Mouse (Mus musculus): ENCODE measurements at regions not wholly inside any gene's neighbourhood (a gene's known extent, or its start where the extent isn't known, plus 50 kb on each side); places are given as distances from the start of the nearest gene placed in this dataset.

DNA sequence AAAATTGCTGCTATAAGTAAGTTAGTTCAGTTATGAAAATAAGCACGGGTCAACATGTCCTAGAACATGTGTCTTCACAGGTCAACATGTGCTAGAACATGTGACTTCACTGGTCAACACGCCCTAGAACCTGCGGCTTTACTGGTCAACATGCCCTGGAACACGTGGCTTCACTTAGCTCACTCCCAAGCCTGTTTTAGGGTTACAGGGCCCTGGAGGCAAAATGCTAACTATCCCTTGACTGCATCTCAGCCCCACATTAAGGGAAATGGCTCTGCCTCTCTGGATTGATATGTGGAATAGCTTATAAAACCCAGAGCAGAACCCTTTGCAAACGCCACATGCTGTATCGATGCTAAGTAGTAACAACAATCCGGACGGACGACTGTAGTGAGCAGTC lies 67.8 kb downstream of the Nkx6-1 start:
- WGBS: 89% methylated on average over 9 of the region's 9 CpGs
- Histone ChIP-seq H3K27ac (ENCODE audit: insufficient read depth, low read length) (no peak overlapping the region), H3K4me3 (replicated peaks; ENCODE audit: insufficient read depth, low read depth, low read length) (no peak overlapping the region), H3K27me3 (ENCODE audit: control insufficient read depth, insufficient read depth, low read length) (no peaks in the 10 kb centered on the region; the same call in 1 of the 2 replicates), H3K4me1 (ENCODE audit: control insufficient read depth, insufficient read depth, low read length) (no peaks in the 10 kb centered on the region)
- TF ChIP-seq POLR2A (IDR thresholded peaks at IDR 0.05; ENCODE audit: borderline replicate concordance, insufficient read depth, low read length) (no peak), CTCF (IDR thresholded peaks at IDR 0.05; ENCODE audit: borderline replicate concordance, insufficient read depth, low read depth, low read length) (no peak)
- no peak for DNase-seq

GRCm38 (mm10) chr5:101591236-101591635 lies 73.6 kb downstream of the Nkx6-1 start:
- H3K4me3 ChIP-seq (replicated peaks; ENCODE audit: insufficient read depth, low read depth, low read length): no peak overlapping the region
- 79% methylated on average over 5 of the region's 5 CpGs for WGBS
- no peaks in the 10 kb centered on the region for H3K4me1 ChIP-seq (ENCODE audit: control insufficient read depth, insufficient read depth, low read length)
- no peak for DNase-seq
- TF ChIP-seq CTCF (IDR thresholded peaks at IDR 0.05; ENCODE audit: borderline replicate concordance, insufficient read depth, low read depth, low read length) (no peak), POLR2A (IDR thresholded peaks at IDR 0.05; ENCODE audit: borderline replicate concordance, insufficient read depth, low read length) (no peak)
- H3K27ac ChIP-seq (ENCODE audit: insufficient read depth, low read length): no peak overlapping the region
- H3K27me3 ChIP-seq (ENCODE audit: control insufficient read depth, insufficient read depth, low read length): no peaks in the 10 kb centered on the region; the same call in 1 of the 2 replicates

- no peak for DNase-seq
- WGBS: 22% methylated on average over 12 of the region's 13 CpGs
- Histone ChIP-seq H3K4me1 (ENCODE audit: control insufficient read depth, insufficient read depth, low read length) (no peaks in the 10 kb centered on the region), H3K27me3 (ENCODE audit: control insufficient read depth, insufficient read depth, low read length) (no peaks in the 10 kb centered on the region; the same call in 1 of the 2 replicates), H3K27ac (ENCODE audit: insufficient read depth, low read length) (no peak overlapping the region), H3K4me3 (replicated peaks; ENCODE audit: insufficient read depth, low read depth, low read length) (no peak overlapping the region)
- no peak for TF ChIP-seq POLR2A (IDR thresholded peaks at IDR 0.05; ENCODE audit: borderline replicate concordance, insufficient read depth, low read length)
- TF ChIP-seq CTCF (IDR thresholded peaks at IDR 0.05; ENCODE audit: borderline replicate concordance, insufficient read depth, low read depth, low read length): no peak
These were observed 74.3 kb downstream of the Nkx6-1 start for GRCm38 (mm10) chr5:101590341-101591124.

DNA sequence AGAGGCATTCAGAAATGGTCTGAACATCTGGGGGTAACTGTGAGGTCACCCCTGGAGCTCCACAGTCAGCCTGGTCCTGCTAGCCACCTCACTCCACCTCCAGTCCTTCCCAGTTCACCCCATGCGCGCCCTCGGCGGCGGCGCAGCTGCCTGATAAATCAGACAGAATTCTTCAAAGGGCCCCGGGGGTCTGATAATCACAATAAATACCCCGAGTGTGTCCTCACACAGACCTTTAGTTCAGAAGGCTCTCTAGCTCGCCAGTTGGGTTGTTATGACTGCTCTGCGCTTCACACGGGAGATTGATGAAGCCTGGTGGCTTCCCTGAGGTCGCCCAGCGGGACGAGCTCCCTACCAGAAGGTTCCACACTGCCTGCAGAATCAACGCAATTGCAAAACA lies 91.8 kb downstream of the Nkx6-1 start:
- H3K27ac ChIP-seq (ENCODE audit: insufficient read depth, low read length): no peak overlapping the region
- TF ChIP-seq CTCF (IDR thresholded peaks at IDR 0.05; ENCODE audit: borderline replicate concordance, insufficient read depth, low read depth, low read length) (no peak), POLR2A (IDR thresholded peaks at IDR 0.05; ENCODE audit: borderline replicate concordance, insufficient read depth, low read length) (no peak)
- no peaks in the 10 kb centered on the region for H3K27me3 ChIP-seq (ENCODE audit: control insufficient read depth, insufficient read depth, low read length)
- no peaks in the 10 kb centered on the region for H3K4me1 ChIP-seq (ENCODE audit: control insufficient read depth, insufficient read depth, low read length)
- WGBS: 84% methylated on average over 15 of the region's 15 CpGs
- H3K4me3 ChIP-seq (replicated peaks; ENCODE audit: insufficient read depth, low read depth, low read length): no peak overlapping the region
- DNase-seq: no peak

DNA sequence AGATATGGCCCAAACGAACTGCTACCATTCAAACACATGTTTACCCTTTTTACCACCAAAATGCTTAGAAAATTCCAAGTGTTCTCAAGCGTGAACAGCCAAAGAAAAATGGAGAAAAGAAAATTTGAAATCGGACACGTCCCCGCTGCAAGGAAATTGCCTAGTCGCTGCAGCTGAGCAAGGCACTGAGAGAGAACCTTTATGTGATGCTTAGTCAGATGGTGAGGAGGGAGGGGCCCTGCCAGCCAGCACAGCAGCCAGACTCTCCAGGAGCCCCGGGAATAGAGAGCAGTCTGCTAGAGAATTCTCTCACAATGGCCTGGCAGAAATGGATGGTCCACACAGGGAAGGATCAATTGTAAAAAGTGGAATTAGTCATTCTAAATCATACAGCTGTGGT lies 99.0 kb downstream of the Nkx6-1 start:
- H3K4me3 ChIP-seq (replicated peaks; ENCODE audit: insufficient read depth, low read depth, low read length): no peak overlapping the region
- no peaks in the 10 kb centered on the region for H3K4me1 ChIP-seq (ENCODE audit: control insufficient read depth, insufficient read depth, low read length)
- 13% methylated on average over 7 of the region's 7 CpGs for WGBS
- no peak overlapping the region for H3K27ac ChIP-seq (ENCODE audit: insufficient read depth, low read length)
- DNase-seq: no peak
- no peak for TF ChIP-seq CTCF (IDR thresholded peaks at IDR 0.05; ENCODE audit: borderline replicate concordance, insufficient read depth, low read depth, low read length)
- TF ChIP-seq POLR2A (IDR thresholded peaks at IDR 0.05; ENCODE audit: borderline replicate concordance, insufficient read depth, low read length): no peak
- no peaks in the 10 kb centered on the region for H3K27me3 ChIP-seq (ENCODE audit: control insufficient read depth, insufficient read depth, low read length)

- H3K27me3 ChIP-seq (ENCODE audit: control insufficient read depth, insufficient read depth, low read length): no peaks in the 10 kb centered on the region
- DNase-seq: no peak
- no peak overlapping the region for H3K27ac ChIP-seq (ENCODE audit: insufficient read depth, low read length)
- H3K4me1 ChIP-seq (ENCODE audit: control insufficient read depth, insufficient read depth, low read length): peaks cover 7% of the 10 kb centered on the region
- TF ChIP-seq POLR2A (IDR thresholded peaks at IDR 0.05; ENCODE audit: borderline replicate concordance, insufficient read depth, low read length): no peak
- TF ChIP-seq CTCF (IDR thresholded peaks at IDR 0.05; ENCODE audit: borderline replicate concordance, insufficient read depth, low read depth, low read length): no peak
- no peak overlapping the region for H3K4me3 ChIP-seq (replicated peaks; ENCODE audit: insufficient read depth, low read depth, low read length)
These were observed 104.4 kb downstream of the Nkx6-1 start for GRCm38 (mm10) chr5:101560366-101560765.

DNA sequence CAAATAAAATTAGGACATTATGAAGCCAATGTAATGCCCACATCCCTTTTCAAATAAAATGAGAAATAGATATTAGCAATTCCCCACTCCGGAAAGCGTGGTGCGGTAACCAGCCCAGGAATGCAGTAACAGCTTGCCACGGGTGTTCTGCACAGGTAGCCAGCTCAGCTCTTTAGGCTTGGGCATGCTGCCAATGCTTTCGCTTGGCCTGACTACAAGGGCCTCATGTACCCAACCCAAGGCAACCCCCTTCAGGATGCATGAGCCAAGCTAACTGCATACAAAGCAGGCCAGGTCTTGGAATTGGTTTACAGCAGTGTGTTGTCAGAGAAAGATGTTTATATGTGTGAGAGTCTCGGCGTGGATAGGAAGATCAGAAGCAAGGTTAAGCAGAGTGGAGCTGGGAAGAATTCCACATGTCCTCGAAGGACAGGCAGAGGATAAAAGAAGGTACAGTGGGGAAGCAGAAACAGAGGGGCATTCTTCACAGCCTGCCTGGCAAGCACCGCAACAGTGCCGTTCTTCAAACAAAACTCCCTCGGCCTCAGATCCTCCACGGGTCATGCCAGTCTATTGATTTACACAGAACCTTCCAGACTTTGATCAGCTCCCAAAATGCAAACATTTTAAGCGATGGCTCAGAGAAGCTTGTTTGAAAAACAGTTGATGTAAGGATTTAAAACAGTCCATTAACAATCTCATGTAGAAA lies 106.4 kb downstream of the Nkx6-1 start:
- WGBS: 19% methylated on average over 13 of the region's 13 CpGs

DNA sequence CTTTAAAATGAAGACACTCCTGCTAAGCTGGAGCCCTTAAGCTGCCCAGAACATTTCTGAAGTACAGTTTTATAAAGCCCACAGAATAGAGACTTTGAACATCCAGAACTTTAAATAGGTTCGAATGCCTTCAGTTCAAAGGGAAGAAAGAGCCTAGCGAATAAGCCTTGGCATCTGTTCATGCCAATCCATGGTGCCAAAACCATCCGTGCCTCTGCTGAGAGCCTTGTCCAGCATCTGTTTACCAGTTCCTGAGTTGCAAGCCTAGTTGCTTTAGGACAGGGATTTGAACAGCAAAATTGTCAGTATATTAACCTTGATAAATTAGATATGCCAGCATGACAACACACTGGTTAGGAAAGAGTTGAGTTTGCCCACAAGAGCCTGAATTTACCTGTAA lies 107.6 kb downstream of the Nkx6-1 start:
- 12% methylated on average over 3 of the region's 3 CpGs for WGBS
- TF ChIP-seq POLR2A (IDR thresholded peaks at IDR 0.05; ENCODE audit: borderline replicate concordance, insufficient read depth, low read length) (no peak), CTCF (IDR thresholded peaks at IDR 0.05; ENCODE audit: borderline replicate concordance, insufficient read depth, low read depth, low read length) (no peak)

More for the DNA sequence above, 106.4 kb downstream of the Nkx6-1 start:
- TF ChIP-seq POLR2A (IDR thresholded peaks at IDR 0.05; ENCODE audit: borderline replicate concordance, insufficient read depth, low read length): no peak
- TF ChIP-seq CTCF (IDR thresholded peaks at IDR 0.05; ENCODE audit: borderline replicate concordance, insufficient read depth, low read depth, low read length): no peak
- Histone ChIP-seq H3K27ac (ENCODE audit: insufficient read depth, low read length) (no peak overlapping the region), H3K27me3 (ENCODE audit: control insufficient read depth, insufficient read depth, low read length) (no peaks in the 10 kb centered on the region), H3K4me3 (replicated peaks; ENCODE audit: insufficient read depth, low read depth, low read length) (no peak overlapping the region), H3K4me1 (ENCODE audit: control insufficient read depth, insufficient read depth, low read length) (peaks cover 7% of the 10 kb centered on the region)
- DNase-seq: peak; percentile 55 to 75

More for the DNA sequence above, 107.6 kb downstream of the Nkx6-1 start:
- no peak overlapping the region for H3K4me3 ChIP-seq (replicated peaks; ENCODE audit: insufficient read depth, low read depth, low read length)
- H3K4me1 ChIP-seq (ENCODE audit: control insufficient read depth, insufficient read depth, low read length): peaks cover 7% of the 10 kb centered on the region
- no peak overlapping the region for H3K27ac ChIP-seq (ENCODE audit: insufficient read depth, low read length)
- DNase-seq: peak in 1 of 2 experiments; percentile 21
- H3K27me3 ChIP-seq (ENCODE audit: control insufficient read depth, insufficient read depth, low read length): no peaks in the 10 kb centered on the region

Data from cerebellum, adult 2 months (tissue).